Mouse (Mus musculus): ENCODE measurements around the gene Fxr2. TPM values are rescaled to one million over a fixed set of nuclear protein-coding genes. Genes with fewer than 3 reads are reported as not detected.

Fxr2 gene
- polyA plus RNA-seq, 1 experiment from 2014 or later = 58.4 TPM

DNA sequence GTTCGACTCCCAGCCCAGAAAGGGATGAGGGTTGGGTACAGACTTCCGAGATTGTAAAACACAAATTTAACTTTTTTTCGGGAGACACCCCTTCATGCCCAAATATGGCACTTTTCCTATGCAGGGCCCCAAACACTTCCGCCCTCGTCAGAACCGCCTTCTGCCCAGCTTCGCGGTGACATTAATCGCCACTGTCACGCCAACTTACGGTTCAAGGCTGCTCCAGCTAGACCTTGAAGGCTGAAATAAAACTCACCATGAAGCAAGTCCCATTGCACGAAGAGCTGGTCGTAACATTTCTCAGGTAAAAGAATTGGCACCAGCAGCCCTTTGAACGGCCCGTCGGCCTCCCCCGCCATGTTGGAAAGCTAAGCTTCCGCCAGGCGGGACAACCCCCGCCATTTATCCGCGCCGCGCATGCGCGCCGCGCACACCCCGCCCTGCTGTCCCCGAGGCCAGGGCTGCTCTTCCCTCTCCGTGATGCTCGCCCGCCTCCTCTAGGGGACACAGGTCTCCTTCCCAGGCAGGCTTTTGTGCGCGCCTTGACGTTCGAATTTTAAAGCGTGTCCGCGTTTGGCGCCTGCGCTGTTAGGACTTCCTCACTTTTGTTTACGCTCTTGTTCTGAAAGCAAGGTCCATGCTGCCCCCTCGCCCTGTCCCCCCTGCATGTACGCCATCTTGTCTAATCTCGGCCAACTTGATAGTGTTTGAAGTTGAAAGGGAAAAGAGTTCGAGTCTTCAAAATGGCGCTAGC lies 29.6 kb downstream of the Fxr2 start, which contains the start of gene Mpdu1:
Mpdu1 (minus strand) TSS at position 430 of the 754 bp plus-strand sequence.
- Histone ChIP-seq H3K27me3 (no peaks in the 10 kb centered on the region), H3K4me1 (peaks cover 15% of the 10 kb centered on the region), H3K36me3 (peaks cover 60% of the 10 kb centered on the region), H3K9ac (peak within 1 kb of the TSS; percentile 72), H3K27ac (peak within 1 kb of the TSS; percentile 96), H3K4me2 (replicated peaks) (peak within 1 kb of the TSS; percentile 55), H3K4me3 (peak within 1 kb of the TSS; percentile 52), H3K9me3 (no peaks in the 10 kb centered on the region)
- WGBS = under 1% methylated on average over 48 of the region's 48 CpGs
- peak; percentile 94 for ATAC-seq (ENCODE audit: insufficient number of reproducible peaks, insufficient read depth, low FRiP score, low TSS enrichment)

DNA sequence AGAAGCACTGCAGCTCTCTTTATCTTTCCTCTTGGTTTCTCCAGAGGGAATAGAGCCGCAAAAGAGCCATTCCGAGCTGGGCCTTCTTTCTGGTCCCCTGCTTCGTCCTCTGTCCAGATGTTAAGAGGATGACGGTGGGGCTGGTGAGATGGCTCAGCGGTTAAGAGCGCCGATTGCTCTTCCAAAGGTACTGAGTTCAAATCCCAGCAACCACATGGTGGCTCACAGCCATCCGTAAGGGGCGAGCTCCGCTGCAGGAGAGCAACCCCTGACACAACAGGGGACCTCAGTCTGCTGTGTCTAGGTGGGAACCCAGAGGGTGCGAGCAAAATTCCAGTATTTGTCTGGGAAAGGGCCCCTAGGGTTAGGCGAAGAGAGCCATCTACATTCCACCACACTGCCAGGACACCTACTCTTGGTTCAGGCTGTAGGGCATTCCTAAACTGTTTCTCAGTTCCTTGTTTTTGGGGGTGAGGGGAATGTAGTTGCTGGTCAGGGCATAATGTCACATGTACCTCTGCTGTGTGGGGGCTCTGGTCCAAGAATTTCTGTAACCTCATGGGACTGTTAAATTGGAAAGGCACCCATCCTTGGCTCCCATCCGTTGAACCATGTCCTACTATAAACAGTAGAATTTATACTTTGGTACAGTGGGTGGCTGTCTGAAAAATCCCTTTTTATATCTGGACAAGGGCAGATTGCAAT lies 30.3 kb downstream of the Fxr2 start:
- no peaks in the 10 kb centered on the region for H3K9me3 ChIP-seq
- peaks cover 61% of the 10 kb centered on the region for H3K36me3 ChIP-seq
- H3K4me3 ChIP-seq = peak overlapping the region; percentile 52
- H3K9ac ChIP-seq = peak overlapping the region; percentile 72
- WGBS = 70% methylated on average over 13 of the region's 13 CpGs
- H3K27me3 ChIP-seq = no peaks in the 10 kb centered on the region
- peak overlapping the region; percentile 96 for H3K27ac ChIP-seq
- H3K4me2 ChIP-seq (replicated peaks) = peak overlapping the region; percentile 55
- ATAC-seq (ENCODE audit: insufficient number of reproducible peaks, insufficient read depth, low FRiP score, low TSS enrichment) = 0 out of 2 replicates have a peak, but pooled peaks have one; percentile 16
- peaks cover 15% of the 10 kb centered on the region for H3K4me1 ChIP-seq

DNA sequence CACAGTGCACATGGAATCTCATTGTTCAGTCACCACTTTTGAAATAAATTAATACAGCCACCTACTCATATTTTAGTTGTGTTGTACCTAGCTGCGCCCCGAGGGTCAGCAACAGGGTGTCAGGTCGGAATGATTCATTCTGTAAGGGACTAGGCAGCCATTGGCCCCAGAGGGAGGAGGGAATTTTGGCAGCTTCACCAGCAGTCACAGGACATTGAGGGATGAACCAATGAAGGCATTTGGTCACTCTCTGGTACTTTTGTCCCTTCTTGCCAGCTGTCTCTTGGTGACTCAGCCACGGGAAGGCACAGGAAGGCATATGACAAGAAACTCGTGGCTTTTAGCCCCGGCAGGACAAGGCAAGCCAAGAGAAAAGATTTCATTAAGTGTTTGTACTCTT lies 31.0 kb downstream of the Fxr2 start:
- Histone ChIP-seq H3K36me3 (peaks cover 61% of the 10 kb centered on the region), H3K27me3 (no peaks in the 10 kb centered on the region)

DNA sequence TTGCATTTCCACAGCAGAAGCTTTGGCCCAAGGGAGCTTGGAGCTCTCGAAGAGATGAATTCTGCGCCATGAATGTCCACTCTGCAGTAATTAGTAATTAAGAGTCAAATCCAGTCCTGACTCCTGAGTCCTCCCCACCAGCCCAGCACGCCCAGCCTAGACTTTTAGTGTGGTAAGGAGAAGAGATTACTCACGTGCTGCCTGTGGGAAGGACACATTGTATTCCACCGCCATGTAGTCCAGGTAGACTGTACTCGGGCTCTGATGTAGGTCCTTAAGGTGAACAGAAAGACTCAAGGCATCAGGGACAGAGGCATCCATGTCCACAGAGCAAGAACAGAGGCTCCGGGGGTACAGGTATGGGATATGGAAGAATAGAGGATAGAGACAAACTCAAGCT lies 32.1 kb downstream of the Fxr2 start:
- no peaks in the 10 kb centered on the region for H3K9me3 ChIP-seq
- no peak overlapping the region for H3K4me3 ChIP-seq
- ATAC-seq (ENCODE audit: insufficient number of reproducible peaks, insufficient read depth, low FRiP score, low TSS enrichment) = no peak
- no peaks in the 10 kb centered on the region for H3K27me3 ChIP-seq
- H3K9ac ChIP-seq = no peak overlapping the region
- WGBS = 94% methylated on average over 7 of the region's 7 CpGs
- 0 out of 2 replicates have a peak overlapping the region, but pooled peaks have one; percentile 96 for H3K27ac ChIP-seq
- peaks cover 22% of the 10 kb centered on the region for H3K4me1 ChIP-seq
- no peak overlapping the region for H3K4me2 ChIP-seq (replicated peaks)
- H3K36me3 ChIP-seq = peaks cover 63% of the 10 kb centered on the region

More for the DNA sequence above, 31.0 kb downstream of the Fxr2 start:
- whole genome bisulfite sequencing = 87% methylated on average over 6 of the region's 6 CpGs
- no peak for ATAC-seq (ENCODE audit: insufficient number of reproducible peaks, insufficient read depth, low FRiP score, low TSS enrichment)
- Histone ChIP-seq H3K9me3 (no peaks in the 10 kb centered on the region), H3K4me2 (replicated peaks) (no peak overlapping the region), H3K4me1 (peaks cover 15% of the 10 kb centered on the region), H3K4me3 (no peak overlapping the region), H3K27ac (peak overlapping the region; percentile 96), H3K9ac (no peak overlapping the region)

DNA sequence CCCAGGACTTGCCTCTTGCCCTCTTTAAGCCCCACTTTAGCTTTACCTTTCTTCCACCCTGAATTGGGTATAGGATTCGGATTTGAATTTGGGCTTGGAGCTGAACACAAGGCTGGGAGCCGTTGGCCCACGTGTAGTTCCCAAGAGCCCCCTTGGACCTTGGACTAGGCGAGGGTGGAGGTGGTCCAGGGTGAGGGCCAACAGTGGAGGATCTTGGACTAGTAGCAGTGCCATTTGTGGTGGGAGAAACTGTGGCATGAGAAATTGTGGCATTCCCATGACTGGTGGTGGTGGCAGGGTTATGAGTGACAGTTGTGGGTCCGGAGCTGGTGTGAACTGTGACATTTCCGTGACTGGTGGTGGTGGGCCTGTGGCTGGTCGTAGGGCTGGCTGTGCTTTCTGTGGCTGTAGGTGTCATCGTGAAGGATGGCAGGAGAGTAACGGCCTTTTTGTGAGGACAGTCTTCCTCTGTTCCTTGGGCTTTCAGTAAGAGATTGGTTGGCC lies 32.7 kb downstream of the Fxr2 start:
- H3K4me1 ChIP-seq = peaks cover 28% of the 10 kb centered on the region
- no peak for ATAC-seq (ENCODE audit: insufficient number of reproducible peaks, insufficient read depth, low FRiP score, low TSS enrichment)
- H3K27ac ChIP-seq = 0 out of 2 replicates have a peak overlapping the region, but pooled peaks have one; percentile 50
- no peak overlapping the region for H3K4me3 ChIP-seq
- peaks cover 67% of the 10 kb centered on the region for H3K36me3 ChIP-seq
- H3K9ac ChIP-seq = no peak overlapping the region
- H3K9me3 ChIP-seq = no peaks in the 10 kb centered on the region
- 78% methylated on average over 9 of the region's 9 CpGs for WGBS
- H3K27me3 ChIP-seq = no peaks in the 10 kb centered on the region
- H3K4me2 ChIP-seq (replicated peaks) = no peak overlapping the region

DNA sequence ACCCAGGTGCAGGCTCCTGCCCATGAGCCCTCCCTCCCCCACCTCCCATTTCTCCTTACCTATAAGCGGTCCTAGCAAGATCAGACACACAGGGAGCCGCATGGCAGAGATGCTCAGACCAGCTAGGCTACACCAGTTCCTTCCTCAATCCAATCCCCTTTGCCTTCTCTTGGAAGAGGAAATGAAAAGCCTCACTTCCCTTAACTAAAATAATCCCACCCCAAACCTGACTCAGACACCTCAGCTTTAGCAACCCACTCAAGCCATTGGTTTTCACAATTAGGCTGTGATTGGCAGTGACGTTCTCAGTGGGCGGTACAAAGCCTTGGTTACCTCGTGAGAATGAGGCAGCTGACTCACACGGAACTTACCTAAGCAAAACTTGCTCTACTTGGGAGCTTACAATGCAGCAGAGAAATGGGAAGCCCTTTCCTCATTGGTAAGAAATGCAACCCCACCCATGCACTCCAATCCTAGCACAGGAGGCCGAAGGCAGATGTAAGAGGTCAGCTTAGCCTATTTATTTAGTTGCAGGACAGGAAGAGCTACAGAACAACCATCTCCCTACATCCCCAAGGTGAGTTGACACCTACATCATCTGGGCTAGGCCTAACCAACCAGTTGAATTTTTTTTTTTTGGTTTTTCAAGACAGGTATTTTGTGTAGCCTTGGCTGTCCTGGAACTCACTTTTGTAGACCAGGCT lies 33.3 kb downstream of the Fxr2 start, which contains the start of gene Cd68:
Cd68 (minus strand) TSS at position 193 of the 704 bp plus-strand sequence.
- ATAC-seq (ENCODE audit: insufficient number of reproducible peaks, insufficient read depth, low FRiP score, low TSS enrichment) = no peak
- Histone ChIP-seq H3K36me3 (peaks cover 70% of the 10 kb centered on the region), H3K4me1 (peaks cover 26% of the 10 kb centered on the region), H3K9me3 (no peaks in the 10 kb centered on the region), H3K27me3 (no peaks in the 10 kb centered on the region), H3K9ac (no peak within 1 kb of the TSS), H3K4me2 (replicated peaks) (no peak within 1 kb of the TSS), H3K27ac (peak within 1 kb of the TSS; percentile 50; the same call in 1 of the 2 replicates), H3K4me3 (no peak within 1 kb of the TSS)
- 32% methylated on average over 7 of the region's 7 CpGs for WGBS

DNA sequence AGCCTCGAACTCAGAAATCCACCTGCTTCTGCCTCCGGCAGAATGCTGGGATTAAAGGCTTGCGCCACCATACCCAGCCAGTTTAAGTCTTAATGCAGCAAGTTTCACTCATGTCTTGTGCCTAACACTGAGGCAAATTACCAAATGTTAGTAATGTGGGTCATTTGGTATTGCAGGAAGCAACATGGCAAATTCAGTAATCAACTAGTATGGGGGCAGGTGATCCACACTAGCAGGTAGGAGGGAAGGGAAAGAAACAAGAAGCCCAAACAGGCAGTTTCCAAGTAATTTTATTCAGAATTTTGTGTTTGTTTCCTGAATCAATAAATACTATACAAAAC lies 33.8 kb downstream of the Fxr2 start:
- Histone ChIP-seq H3K9ac (no peak overlapping the region), H3K36me3 (peaks cover 70% of the 10 kb centered on the region), H3K27me3 (no peaks in the 10 kb centered on the region), H3K4me1 (peaks cover 21% of the 10 kb centered on the region), H3K9me3 (no peaks in the 10 kb centered on the region), H3K4me2 (replicated peaks) (no peak overlapping the region), H3K27ac (no peak overlapping the region), H3K4me3 (no peak overlapping the region)
- ATAC-seq (ENCODE audit: insufficient number of reproducible peaks, insufficient read depth, low FRiP score, low TSS enrichment) = no peak
- WGBS = 87% methylated on average over 3 of the region's 3 CpGs

DNA sequence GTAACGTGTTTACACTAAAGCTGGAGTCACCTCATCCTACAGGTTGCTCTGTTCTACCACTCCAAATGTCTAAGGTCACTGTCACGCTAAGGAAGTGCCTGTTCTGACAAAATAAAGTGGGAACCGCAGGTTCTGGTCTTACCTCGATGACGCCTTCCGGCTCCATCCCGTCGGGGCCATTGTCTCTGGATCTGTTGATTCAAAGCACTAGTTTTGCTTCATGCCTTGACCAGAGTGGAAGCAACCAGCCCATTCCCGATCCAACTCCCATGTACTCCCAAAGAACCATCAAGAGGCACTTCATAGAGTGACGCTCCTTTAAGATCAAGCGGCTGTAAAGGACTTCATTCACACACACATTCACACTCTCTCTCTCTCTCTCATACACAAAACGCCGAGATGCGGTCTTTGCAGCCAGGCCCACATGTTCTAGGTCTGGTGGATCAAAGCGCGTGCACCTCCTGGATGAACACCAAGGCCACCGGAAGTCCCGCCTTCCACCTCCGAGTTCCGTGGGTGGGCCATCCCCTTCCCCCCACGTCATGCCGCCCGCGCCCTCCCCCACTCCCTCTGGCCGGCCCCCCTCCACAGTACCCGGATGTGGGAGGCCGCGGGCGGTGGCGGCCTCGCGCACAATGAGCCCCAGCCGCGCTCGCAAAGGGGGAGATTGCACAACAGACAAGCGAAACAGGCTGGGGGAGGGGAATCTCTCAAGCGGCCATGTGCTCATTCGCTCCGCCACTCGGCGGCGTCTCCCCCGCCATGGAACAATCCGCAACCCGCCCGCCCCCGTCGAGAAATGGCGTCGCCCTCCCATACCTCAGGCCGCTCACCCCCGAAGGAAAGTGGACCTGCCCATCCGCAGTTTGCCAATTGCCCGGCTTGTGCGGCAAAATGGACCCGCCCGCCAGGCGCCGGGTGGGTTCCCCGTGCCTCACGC lies 38.3 kb downstream of the Fxr2 start:
- peak overlapping the region; percentile 97 for H3K27ac ChIP-seq
- peak overlapping the region; percentile 100 for H3K9ac ChIP-seq
- H3K36me3 ChIP-seq = peaks cover 75% of the 10 kb centered on the region
- peak overlapping the region; percentile 100 for H3K4me3 ChIP-seq
- 1% methylated on average over 61 of the region's 61 CpGs for WGBS
- H3K4me1 ChIP-seq = peaks cover 15% of the 10 kb centered on the region
- peak; percentile 49; the same call in 1 of the 2 replicates for ATAC-seq (ENCODE audit: insufficient number of reproducible peaks, insufficient read depth, low FRiP score, low TSS enrichment)
- H3K4me2 ChIP-seq (replicated peaks) = peak overlapping the region; percentile 82
- no peaks in the 10 kb centered on the region for H3K27me3 ChIP-seq
- H3K9me3 ChIP-seq = no peaks in the 10 kb centered on the region

DNA sequence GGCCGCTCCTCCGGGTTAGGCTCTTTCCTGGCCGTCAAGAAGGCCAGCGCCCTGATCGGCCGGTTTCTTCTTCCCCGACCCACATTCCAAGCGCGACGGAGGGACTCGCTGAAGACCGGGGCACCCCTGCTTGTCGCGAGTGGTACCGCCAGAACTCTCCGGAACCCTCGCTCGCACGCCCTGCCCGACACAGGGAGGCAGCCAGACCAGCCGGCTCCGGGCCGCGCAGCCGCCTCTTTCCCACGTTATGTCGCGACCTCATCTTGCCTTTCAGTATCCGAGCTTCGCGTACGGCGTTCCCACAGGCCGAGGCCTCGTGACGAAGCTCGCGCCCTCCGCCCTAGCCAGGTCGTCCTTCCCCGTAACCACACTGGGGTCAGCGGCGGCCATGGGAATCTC lies 38.9 kb downstream of the Fxr2 start:
- Histone ChIP-seq H3K4me3 (peak overlapping the region; percentile 100), H3K27ac (peak overlapping the region; percentile 97), H3K36me3 (peaks cover 75% of the 10 kb centered on the region), H3K4me1 (peaks cover 15% of the 10 kb centered on the region), H3K9ac (peak overlapping the region; percentile 100), H3K4me2 (replicated peaks) (peak overlapping the region; percentile 82), H3K9me3 (no peaks in the 10 kb centered on the region), H3K27me3 (no peaks in the 10 kb centered on the region)
- ATAC-seq (ENCODE audit: insufficient number of reproducible peaks, insufficient read depth, low FRiP score, low TSS enrichment) = 0 out of 2 replicates have a peak, but pooled peaks have one; percentile 1
- WGBS = under 1% methylated on average over 43 of the region's 43 CpGs

DNA sequence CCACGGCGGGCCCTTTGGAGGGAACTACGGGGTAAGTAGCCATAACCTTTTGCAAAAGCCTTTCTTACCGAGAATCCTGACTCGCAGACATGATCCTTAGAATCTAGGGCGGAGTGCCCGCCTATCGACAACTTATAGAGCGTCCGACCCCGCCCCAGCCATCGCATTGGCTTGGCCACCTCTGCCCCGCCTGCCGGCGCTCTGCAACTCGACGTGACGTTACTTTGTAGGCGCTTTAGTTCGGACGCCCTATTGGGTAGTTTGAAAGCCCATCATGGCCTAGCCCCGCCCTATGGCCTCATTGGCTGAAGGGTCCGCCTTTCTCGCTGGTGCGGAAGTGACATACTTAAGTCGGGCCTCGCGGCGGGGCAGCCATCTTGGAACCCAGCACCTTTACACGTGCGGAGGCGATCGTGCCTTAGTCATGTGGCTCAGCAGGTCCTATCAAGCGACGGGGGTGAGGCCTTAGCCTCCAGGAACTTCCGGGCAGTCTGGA lies 39.5 kb downstream of the Fxr2 start, which contains the start of gene Eif4a1:
Eif4a1 (minus strand) TSS at position 213 of the 496 bp plus-strand sequence.
- H3K4me2 ChIP-seq (replicated peaks) = peak within 1 kb of the TSS; percentile 82
- no peaks in the 10 kb centered on the region for H3K9me3 ChIP-seq
- peaks cover 15% of the 10 kb centered on the region for H3K4me1 ChIP-seq
- peaks cover 78% of the 10 kb centered on the region for H3K36me3 ChIP-seq
- H3K4me3 ChIP-seq = peak within 1 kb of the TSS; percentile 100
- H3K27ac ChIP-seq = peak within 1 kb of the TSS; percentile 97
- peak; percentile 99 for ATAC-seq (ENCODE audit: insufficient number of reproducible peaks, insufficient read depth, low FRiP score, low TSS enrichment)
- H3K9ac ChIP-seq = peak within 1 kb of the TSS; percentile 100
- H3K27me3 ChIP-seq = no peaks in the 10 kb centered on the region
- WGBS = under 1% methylated on average over 36 of the region's 36 CpGs

Measured in embryonic facial prominence, embryonic 12.5 days (tissue).